8 mouse cellular contexts compared by ENCODE assay signal in the genomic region with DNA sequence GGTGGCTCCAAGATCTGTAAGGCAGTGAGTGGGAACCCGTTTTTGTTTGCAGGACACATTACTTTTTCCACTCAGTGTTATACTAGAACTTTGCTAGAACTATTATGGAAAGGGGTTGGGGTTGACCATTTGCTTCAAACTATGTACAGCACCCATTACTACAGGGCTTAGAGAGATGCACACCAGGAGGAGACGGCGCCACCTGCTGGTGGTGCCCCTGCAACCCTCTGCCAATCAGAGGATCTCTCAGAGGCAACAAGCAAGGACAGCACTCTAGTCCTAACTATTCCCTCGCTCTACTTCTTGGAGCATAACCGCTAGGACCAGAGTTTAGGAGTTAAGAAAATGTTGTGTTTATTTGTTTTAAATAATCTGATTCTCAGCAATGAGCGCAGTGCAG.
A peak's percentile ranks its signal among the peaks of the same experiment; 100 is the strongest.
DNase-seq lines count a peak whose midpoint lies in the region; ATAC-seq and TF ChIP-seq lines count a peak whose summit lies in the region.

No protein-coding gene starts in this region.

- no peak overlapping the region for H3K27ac ChIP-seq in forebrain, postnatal 0 days (ENCODE audit: low read depth, low read length)
- no peak overlapping the region for H3K27ac ChIP-seq in forebrain, embryonic 15.5 days (replicated peaks)
- H3K27ac ChIP-seq in heart, embryonic 15.5 days: peak overlapping the region; percentile 44; the same call in 1 of the 2 replicates
- no peak overlapping the region for H3K27ac ChIP-seq in liver, postnatal 0 days (ENCODE audit: low read depth)

- no peak overlapping the region for H3K9ac ChIP-seq in forebrain, postnatal 0 days
- no peak overlapping the region for H3K9ac ChIP-seq in forebrain, embryonic 15.5 days (replicated peaks)
- no peak overlapping the region for H3K9ac ChIP-seq in heart, embryonic 15.5 days
- H3K9ac ChIP-seq in liver, postnatal 0 days (replicated peaks): no peak overlapping the region

- H3K4me2 ChIP-seq in forebrain, postnatal 0 days (ENCODE audit: low read depth): no peak overlapping the region
- no peak overlapping the region for H3K4me2 ChIP-seq in forebrain, embryonic 15.5 days (replicated peaks)
- no peak overlapping the region for H3K4me2 ChIP-seq in heart, embryonic 15.5 days
- H3K4me2 ChIP-seq in liver, postnatal 0 days (ENCODE audit: low read depth, low read length): no peak overlapping the region

- WGBS in forebrain, postnatal 0 days: 83% methylated on average over 6 of the region's 6 CpGs
- 83% methylated on average over 6 of the region's 6 CpGs for WGBS in forebrain, embryonic 15.5 days
- WGBS in heart, embryonic 15.5 days: 69% methylated on average over 6 of the region's 6 CpGs
- WGBS in liver, postnatal 0 days (ENCODE audit: insufficient replicate concordance): 61% methylated on average over 6 of the region's 6 CpGs

- H3K4me1 ChIP-seq in forebrain, postnatal 0 days (ENCODE audit: insufficient read depth): no peaks in the 10 kb centered on the region
- 0 out of 2 replicates have a peak, but pooled peaks cover 5% of the 10 kb centered on the region for H3K4me1 ChIP-seq in forebrain, embryonic 15.5 days
- H3K4me1 ChIP-seq in heart, embryonic 15.5 days (replicated peaks): peaks cover 17% of the 10 kb centered on the region
- no peaks in the 10 kb centered on the region for H3K4me1 ChIP-seq in liver, postnatal 0 days (ENCODE audit: insufficient read depth)

- no peaks in the 10 kb centered on the region for H3K36me3 ChIP-seq in forebrain, postnatal 0 days (ENCODE audit: insufficient read depth)
- H3K36me3 ChIP-seq in forebrain, embryonic 15.5 days: no peaks in the 10 kb centered on the region
- H3K36me3 ChIP-seq in heart, embryonic 15.5 days: no peaks in the 10 kb centered on the region
- H3K36me3 ChIP-seq in liver, postnatal 0 days (replicated peaks; ENCODE audit: insufficient read depth, low read length): no peaks in the 10 kb centered on the region

- no peak for ATAC-seq in forebrain, postnatal 0 days
- ATAC-seq in forebrain, embryonic 15.5 days (replicated peaks): no peak
- no peak; the same call in 1 of the 2 replicates for ATAC-seq in heart, embryonic 15.5 days (replicated peaks; ENCODE audit: insufficient number of reproducible peaks, insufficient read depth, low FRiP score, low read depth)
- ATAC-seq in liver, postnatal 0 days: no peak; the same call in 1 of the 2 replicates

- TF ChIP-seq EP300 in liver, postnatal 0 days (IDR thresholded peaks at IDR 0.05; ENCODE audit: low read depth): no peak

- peak; percentile 35 for TF ChIP-seq CTCF in forebrain, postnatal 0 days (IDR thresholded peaks at IDR 0.05; ENCODE audit: low read depth)
- TF ChIP-seq CTCF in liver, postnatal 0 days (IDR thresholded peaks at IDR 0.05; ENCODE audit: low read depth): peak; percentile 85

- H3K27me3 ChIP-seq in forebrain, postnatal 0 days (ENCODE audit: insufficient read depth, low read length): no peaks in the 10 kb centered on the region
- H3K27me3 ChIP-seq in forebrain, embryonic 15.5 days: no peaks in the 10 kb centered on the region
- no peaks in the 10 kb centered on the region for H3K27me3 ChIP-seq in heart, embryonic 15.5 days
- no peaks in the 10 kb centered on the region for H3K27me3 ChIP-seq in liver, postnatal 0 days (ENCODE audit: insufficient read depth, low read length)

- H3K4me3 ChIP-seq in forebrain, postnatal 0 days (ENCODE audit: low read depth, low read length): no peak overlapping the region
- no peak overlapping the region for H3K4me3 ChIP-seq in forebrain, embryonic 15.5 days
- H3K4me3 ChIP-seq in heart, embryonic 15.5 days: no peak overlapping the region
- no peak overlapping the region for H3K4me3 ChIP-seq in liver, postnatal 0 days (ENCODE audit: low read depth, low read length)

- no peaks in the 10 kb centered on the region for H3K9me3 ChIP-seq in forebrain, postnatal 0 days (ENCODE audit: low read length)
- H3K9me3 ChIP-seq in forebrain, embryonic 15.5 days: no peaks in the 10 kb centered on the region
- H3K9me3 ChIP-seq in heart, embryonic 15.5 days (replicated peaks): no peaks in the 10 kb centered on the region
- no peaks in the 10 kb centered on the region for H3K9me3 ChIP-seq in liver, postnatal 0 days (ENCODE audit: low read length)

- no peak for DNase-seq in forebrain, postnatal 0 days
- DNase-seq in 416B (ENCODE audit: low read depth) (peak; percentile 70), MN1 (ENCODE audit: low spot score) (no peak)
- DNase-seq in adrenal gland, postnatal 10 days: peak; percentile 83
- peak; percentile 69 for DNase-seq in liver, postnatal 0 days
- peak; percentile 47 for DNase-seq in testis, postnatal 10 days (ENCODE audit: low spot score)

Comparison
In these comparisons a context has a peak if more than half of its experiments do, and no peak if none do; other contexts are left out.
1. DNase-seq: peak in 416B (single experiment), adrenal gland, postnatal 10 days (single experiment), liver, postnatal 0 days (single experiment) and testis, postnatal 10 days (single experiment); none in forebrain, postnatal 0 days (single experiment) and MN1 (single experiment).